Mouse (Mus musculus) layer of hippocampus, adult 9-10 months (tissue): ENCODE measurements around the gene Cdt1.
"Not testable (repeated sequence)": the region's sequence is repeated elsewhere in the genome, so short reads cannot be mapped to it uniquely, and the experiment has no call there.

ENCODE experiments used
- DNase-seq: peaks from one replicate; pipeline ENCODE4 v3.0.0; 2022; ENCODE audit warnings: low spot score

The Cdt1 gene

GRCm38 (mm10) chr8:122550234-122550994 lies 17.4 kb upstream of the Cdt1 start:
- no peak for DNase-seq

- no peak for DNase-seq
Measured at GRCm38 (mm10) chr8:122550995-122551264, 16.9 kb upstream of the Cdt1 start.

GRCm38 (mm10) chr8:122551265-122552051 lies 16.4 kb upstream of the Cdt1 start, which contains the start of gene Piezo1:
Gene Piezo1, minus strand, starts transcription at chr8:122551329.
- DNase-seq: peak; percentile 69

DNA sequence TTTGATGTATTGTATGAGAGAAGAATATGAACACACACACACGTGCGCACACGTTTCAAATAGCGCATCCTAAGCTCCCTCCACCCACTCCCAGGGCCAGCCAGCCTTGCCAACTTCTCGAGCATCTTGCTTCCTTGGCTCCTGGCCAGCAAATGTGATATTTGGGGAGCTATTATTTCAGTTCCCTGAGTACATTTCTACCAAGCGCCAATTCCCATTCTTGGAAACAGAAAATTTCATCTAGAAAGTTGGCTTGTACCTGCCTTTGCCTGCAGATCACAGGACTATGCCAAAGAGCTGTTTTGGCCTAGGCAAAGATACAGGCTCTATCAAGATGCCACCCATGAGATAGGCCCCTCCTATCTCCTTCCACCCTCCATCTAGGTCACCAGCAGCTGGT lies 13.0 kb upstream of the Cdt1 start:
- no peak for DNase-seq

DNA sequence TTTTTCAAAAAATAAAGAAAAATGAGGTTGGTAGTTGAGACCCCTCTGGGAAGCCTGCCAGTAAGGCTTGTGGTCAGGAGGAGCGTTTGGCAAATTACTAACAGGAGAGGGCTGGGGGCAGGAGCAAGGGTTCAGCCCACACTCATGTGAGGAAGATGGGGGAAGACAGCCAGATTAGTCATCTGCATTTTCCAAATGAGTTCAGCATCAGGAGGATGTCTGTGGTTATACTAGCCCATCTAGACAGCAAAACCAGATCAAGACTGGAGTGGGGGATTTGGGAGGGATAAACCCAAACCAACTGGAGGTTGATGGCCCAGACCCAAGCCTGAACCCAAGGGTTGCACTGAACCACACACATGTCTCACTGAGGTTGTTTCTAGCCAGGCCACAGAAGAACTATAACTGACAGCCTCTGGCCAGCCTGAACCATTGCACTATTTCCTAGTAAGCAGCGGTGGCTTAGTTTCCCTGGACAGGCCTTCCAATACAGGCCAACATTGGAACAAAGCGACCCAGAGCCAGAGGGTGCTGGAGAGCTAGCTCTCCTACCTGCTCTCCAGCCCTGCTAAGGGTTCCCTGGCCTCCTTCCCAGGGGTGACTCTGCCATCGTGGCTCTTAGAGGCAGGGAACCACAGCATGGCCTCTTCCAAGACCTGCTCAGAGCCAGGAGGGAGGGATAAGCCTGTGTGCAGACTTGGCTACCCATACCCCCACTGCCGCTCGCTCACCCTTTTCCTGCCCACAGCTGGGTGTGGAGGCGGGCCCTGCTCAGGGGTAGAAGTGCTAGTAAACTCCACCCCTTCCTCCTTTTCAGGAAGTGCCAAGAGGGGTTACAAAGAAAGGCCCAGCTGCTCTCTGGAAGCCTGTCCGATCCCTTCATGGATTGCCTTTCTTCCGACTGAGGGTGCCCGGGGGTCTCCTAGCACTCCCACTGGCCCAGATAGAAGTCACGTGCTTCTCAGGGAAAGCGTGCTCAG lies 11.5 kb upstream of the Cdt1 start:
- no peak for DNase-seq

DNA sequence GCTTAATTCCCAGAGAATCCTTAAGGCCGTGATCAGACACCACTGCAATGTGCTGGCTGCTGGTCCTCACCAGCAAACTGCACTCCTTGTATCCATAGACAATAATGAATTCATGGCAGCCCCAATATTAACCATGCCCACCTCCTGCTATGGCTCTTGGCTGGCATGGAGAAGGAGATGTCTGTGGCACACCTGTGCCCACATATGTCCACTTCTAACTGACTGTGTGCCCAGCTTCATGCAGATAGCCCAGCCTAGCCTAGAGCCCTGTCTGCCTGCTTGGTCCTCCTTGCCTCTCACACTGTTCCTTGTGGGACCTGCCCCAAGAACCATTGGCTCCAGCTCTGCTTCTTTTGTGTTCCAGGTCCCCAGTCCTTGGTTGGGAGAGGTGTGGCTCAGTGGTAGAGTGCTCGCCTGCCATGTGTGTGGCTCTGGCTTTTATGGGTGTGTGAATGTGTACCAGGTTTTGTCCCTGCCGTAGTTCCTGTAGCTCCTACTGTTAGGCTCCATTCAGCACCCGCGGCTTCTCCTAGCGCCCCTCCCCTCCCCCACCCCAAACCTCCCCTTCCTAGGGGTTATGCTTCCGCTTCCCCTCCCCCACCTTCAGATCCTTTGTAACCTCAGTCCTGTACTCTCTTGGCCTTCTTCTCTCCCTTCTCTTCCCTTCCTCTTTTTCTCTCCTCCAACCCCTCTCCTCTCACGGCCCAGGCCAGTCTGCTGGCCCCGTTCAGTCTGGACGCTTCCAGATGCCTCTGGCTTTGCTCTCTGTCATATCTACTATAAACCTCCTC lies 10.4 kb upstream of the Cdt1 start:
- DNase-seq: no peak

DNA sequence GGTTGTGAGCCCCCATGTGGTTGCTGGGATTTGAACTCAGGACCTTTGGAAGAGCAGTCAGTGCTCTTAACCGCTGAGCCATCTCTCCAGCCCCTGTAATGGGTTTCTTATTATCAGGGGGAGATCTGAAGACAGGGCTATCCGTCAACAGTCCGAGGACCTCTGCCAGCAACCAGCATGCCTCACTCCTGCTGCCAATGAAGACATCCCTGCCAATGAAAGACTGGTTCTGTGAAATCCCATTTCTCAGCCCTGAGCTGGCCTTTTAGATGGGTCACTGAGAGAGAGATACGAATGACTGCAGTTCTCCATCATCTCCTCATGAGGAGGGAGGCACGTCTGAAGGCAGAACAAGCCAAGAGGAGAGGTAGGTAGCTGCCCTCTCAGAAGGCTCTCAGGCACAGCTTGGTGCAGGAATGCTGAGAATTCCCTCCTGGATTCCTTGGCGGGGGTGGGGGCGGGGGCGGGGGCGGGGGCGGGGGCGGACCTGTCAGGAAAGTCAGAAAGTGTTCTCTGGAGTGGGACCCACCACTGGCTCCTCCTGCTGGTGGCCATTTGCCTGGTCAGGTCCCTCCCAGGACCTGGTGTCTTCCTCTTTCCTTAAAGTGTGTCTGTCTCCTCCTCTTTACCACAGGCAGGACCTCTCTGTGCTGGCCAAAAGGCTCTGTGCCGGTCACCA lies 9.0 kb upstream of the Cdt1 start:
- DNase-seq: no peak

DNA sequence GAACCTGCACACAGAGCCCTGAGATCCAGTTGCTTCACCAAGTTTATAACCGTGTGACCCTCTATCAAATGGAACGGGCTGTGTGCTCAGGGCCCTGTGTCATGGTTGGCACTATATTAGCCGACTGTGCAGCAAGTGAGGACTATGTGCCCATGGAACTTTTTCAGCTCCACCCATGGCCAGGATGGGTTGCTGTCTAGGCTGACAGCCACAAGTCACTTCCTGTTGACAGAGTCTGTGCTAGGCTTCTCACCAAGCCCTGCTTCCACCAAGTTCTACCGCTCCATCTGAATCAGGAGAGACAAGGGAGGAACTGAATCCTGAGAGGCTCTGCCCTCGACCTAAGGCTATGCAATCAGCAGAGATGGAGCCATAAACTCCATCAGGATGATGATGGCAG lies 6.6 kb upstream of the Cdt1 start:
- DNase-seq: no peak

DNA sequence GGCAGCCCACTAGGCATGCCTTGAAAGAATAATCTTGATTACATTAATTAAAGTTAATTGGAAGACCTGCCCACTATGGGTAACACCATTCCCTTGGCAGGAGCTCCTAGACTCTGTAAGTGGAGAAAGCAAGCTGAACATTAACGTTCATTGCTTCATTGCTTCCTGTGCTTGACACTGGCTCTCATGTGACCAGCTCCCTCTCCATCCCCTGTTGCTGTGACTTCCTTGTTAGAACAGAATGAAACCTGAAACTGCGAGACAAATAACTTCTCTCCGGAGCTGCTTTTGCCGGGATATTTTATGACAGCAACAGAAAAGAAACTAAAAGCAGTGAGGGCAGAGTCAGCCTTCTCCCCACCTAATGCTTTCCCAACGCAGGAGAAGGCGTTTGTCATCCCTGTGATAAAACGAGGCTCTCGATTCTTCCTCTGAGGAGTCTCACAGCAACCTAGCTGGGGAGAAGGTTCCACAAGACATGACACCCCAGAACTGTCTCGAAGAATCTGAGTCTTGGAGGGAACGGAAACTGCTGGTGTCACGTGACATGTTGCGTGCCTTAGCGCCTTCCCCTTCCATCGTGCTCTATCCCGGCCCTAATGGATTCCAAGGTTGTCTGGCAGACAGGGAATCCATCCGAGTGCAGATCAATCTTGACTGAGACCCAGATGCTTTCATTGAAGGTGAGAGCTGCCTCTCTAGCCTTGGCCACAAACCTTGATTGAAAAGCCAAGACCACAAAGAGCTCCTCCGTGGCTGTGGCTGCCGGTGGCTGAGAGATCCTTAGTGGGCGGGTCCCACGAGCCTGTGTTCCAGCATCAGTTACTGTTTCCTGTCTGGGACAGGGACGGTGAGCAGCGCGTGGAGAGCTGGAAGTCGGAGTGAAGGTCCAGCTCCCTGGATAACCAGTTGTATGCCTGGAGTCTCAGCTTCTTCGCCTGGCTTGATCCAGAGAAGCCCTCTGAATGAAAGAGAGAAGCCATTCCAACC lies 3.2 kb upstream of the Cdt1 start:
- DNase-seq: no peak

DNA sequence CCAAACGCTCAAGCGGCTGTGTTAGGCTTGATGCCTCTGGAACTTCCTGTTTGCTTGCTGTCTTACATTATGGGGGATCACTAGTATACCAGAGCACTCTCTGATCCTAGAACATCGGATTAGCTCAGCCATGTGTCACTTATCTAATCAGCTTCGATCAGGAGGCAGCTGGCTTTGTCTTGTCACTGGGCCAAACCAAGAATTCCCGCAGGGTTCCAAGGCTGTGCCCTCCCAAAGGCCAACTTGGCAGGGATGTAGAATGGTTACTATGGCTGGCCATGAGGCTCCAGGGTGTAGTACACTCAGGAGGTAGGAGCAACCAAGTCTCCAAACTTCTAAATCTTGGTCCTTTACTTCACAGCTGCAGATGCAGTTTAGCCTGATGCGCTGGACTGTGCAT lies 1.0 kb upstream of the Cdt1 start:
- no peak for DNase-seq

- no peak for DNase-seq
Measured at GRCm38 (mm10) chr8:122568109-122568504, 292 bp downstream of the Cdt1 start.

- no peak for DNase-seq
Measured at GRCm38 (mm10) chr8:122568881-122569309, 1.1 kb downstream of the Cdt1 start.

DNA sequence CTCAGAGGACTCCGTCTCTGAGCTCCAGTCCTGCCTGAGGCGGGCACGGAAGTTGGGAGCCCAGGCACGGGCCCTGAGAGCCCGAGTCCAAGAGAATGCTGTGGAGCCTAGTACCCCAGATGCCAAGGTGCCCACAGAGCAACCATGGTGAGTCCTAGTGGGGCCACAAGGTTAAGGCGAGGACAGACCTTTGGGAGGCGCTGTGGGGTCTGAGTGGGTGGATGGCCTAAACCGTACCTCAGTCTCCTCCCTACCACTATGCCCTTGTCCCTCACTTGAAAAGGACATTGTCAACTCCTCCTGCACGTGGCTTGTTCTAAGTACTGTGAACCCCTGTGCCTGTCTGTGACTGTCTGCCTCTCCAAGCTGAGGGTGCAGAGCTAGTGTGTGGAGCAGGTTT lies 1.5 kb downstream of the Cdt1 start:
- DNase-seq: no peak

DNA sequence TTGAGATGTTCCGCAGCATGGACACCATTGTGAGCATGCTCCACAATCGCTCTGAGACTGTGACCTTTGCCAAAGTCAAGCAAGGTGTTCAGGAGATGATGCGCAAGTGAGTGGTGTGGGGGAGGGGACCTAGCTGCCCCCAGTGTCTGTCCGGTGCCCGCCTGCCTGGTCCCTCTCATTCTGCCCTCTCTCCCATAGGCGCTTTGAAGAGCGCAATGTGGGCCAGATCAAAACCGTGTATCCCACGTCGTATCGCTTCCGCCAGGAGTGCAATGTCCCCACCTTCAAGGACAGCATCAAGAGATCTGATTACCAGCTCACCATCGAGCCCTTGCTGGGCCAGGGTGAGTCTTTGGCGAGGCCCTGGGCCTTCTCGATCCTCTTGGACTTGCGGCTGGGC lies 2.2 kb downstream of the Cdt1 start:
- DNase-seq: no peak

DNA sequence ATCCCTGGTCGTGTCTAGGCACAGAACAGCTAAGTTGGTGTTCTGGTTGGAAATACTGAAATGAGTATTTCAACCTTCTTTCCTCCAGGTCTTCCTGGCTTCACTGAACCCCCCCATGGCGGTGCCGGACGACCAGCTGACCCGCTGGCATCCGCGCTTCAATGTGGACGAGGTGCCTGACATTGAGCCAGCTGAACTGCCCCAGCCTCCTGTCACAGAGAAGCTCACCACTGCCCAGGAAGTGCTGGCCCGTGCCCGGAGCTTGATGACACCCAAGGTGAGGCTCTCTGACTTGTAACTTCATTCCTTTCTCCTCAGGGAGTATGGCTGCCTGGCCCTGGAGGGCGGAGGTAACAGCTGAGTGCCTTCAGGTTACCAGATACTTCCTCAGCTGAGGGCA lies 3.3 kb downstream of the Cdt1 start:
- DNase-seq: no peak

DNA sequence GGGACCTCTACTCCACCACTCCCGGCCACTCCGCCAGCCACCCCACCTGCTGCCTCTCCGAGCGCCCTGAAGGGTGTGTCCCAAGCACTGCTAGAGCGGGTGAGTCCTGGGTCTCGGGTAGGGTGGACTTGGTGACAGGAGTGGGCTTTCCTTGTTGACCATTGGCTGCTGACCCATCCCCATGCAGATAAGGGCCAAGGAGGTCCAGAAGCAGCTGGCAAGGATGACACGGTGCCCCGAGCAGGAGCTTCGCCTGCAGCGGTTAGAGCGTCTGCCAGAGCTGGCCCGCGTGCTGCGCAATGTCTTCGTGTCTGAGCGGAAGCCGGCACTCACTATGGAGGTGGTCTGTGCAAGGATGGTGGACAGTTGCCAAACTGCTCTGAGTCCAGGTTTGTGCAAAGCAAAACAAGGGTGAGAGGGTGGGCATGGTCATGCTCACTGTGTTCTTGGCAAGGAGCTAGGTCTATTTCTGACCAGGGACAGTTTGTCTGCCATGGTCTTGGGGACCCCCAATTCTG lies 4.0 kb downstream of the Cdt1 start:
- DNase-seq: no peak

- DNase-seq: no peak
Measured at GRCm38 (mm10) chr8:122572751-122573150, 4.9 kb downstream of the Cdt1 start.

DNA sequence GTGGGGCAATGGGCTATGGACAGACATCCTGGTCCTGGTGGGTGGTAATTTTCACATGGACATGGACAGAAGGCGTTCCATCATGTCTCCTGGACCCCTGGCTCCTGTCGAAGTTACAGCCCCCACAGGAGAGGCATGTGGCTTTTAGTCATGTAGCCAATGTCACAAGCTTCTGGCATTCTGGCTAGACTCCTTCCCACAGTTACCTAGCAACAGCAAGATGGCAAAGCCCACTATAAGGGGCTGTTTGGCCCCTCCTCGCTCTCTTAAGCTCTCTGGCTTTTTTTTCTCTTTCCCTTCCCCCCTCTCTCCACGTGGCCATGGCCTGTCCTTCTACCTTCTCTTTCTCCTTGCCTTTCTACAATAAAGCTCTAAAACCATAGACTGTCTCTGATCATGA lies 5.4 kb downstream of the Cdt1 start:
- not testable (repeated sequence) for DNase-seq

GRCm38 (mm10) chr8:122573577-122573976 lies 5.8 kb downstream of the Cdt1 start:
- DNase-seq: no peak

GRCm38 (mm10) chr8:122574264-122574663 lies 6.4 kb downstream of the Cdt1 start:
- DNase-seq: no peak
